Mouse (Mus musculus) c-Kit-positive CD71-positive TER-119-negative erythroid progenitor cells, embryonic 14.5 days (primary cell): Measurements from ENCODE around the gene Gm21964.
A peak's percentile ranks its signal among the peaks of the same experiment; 100 is the strongest.

ENCODE experiments used
- DNase-seq: peaks from one replicate; pipeline ENCODE4 v3.0.0-alpha.2; 2013; ENCODE audit warnings: low read depth

The Gm21964 gene

GRCm38 (mm10) chr8:110100907-110101306 is at the start of gene Gm21964:
Gene Gm21964 (plus strand): TSS chr8:110101207.
- DNase-seq: no peak

GRCm38 (mm10) chr8:110051208-110051607 is 49.8 kb upstream of the Gm21964 start:
- no peak for DNase-seq

- no peak for DNase-seq
Measured at GRCm38 (mm10) chr8:110058207-110058606, 42.8 kb upstream of the Gm21964 start.

- no peak for DNase-seq
Measured at GRCm38 (mm10) chr8:110064161-110064560, 36.8 kb upstream of the Gm21964 start.

GRCm38 (mm10) chr8:110064606-110065365 is 36.2 kb upstream of the Gm21964 start:
- DNase-seq: no peak

- DNase-seq: no peak
Measured at GRCm38 (mm10) chr8:110065676-110066075, 35.3 kb upstream of the Gm21964 start.

- no peak for DNase-seq
Measured at GRCm38 (mm10) chr8:110069706-110070105, 31.3 kb upstream of the Gm21964 start.

GRCm38 (mm10) chr8:110071600-110071999 is 29.4 kb upstream of the Gm21964 start:
- DNase-seq: peak; percentile 27

GRCm38 (mm10) chr8:110074496-110074895 is 26.5 kb upstream of the Gm21964 start:
- DNase-seq: no peak

GRCm38 (mm10) chr8:110079282-110080221 is 21.5 kb upstream of the Gm21964 start, which contains the start of gene Zfp612:
Gene Zfp612 (plus strand): TSS chr8:110079746.
- DNase-seq: no peak

- DNase-seq: no peak
Measured at GRCm38 (mm10) chr8:110082416-110083105, 18.4 kb upstream of the Gm21964 start.

- DNase-seq: no peak
Measured at GRCm38 (mm10) chr8:110091869-110092268, 9.1 kb upstream of the Gm21964 start.

GRCm38 (mm10) chr8:110101676-110102075 is 669 bp downstream of the Gm21964 start:
- DNase-seq: no peak

- no peak for DNase-seq
Measured at GRCm38 (mm10) chr8:110102653-110103052, 1.6 kb downstream of the Gm21964 start, which contains the start of gene Gm17720. Gene Gm17720 (minus strand): TSS chr8:110102753.

GRCm38 (mm10) chr8:110119715-110120114 is 18.7 kb downstream of the Gm21964 start:
- no peak for DNase-seq

- peak; percentile 42 for DNase-seq
Measured at GRCm38 (mm10) chr8:110130537-110130936, 29.5 kb downstream of the Gm21964 start.

- DNase-seq: no peak
Measured at GRCm38 (mm10) chr8:110134236-110134635, 33.2 kb downstream of the Gm21964 start.

GRCm38 (mm10) chr8:110135515-110135914 is 34.5 kb downstream of the Gm21964 start:
- DNase-seq: no peak

GRCm38 (mm10) chr8:110140156-110140555 is 39.1 kb downstream of the Gm21964 start:
- no peak for DNase-seq

- DNase-seq: no peak
Measured at GRCm38 (mm10) chr8:110140770-110141169, 39.8 kb downstream of the Gm21964 start.

GRCm38 (mm10) chr8:110145538-110145937 is 44.5 kb downstream of the Gm21964 start:
- DNase-seq: peak; percentile 32

GRCm38 (mm10) chr8:110152951-110153350 is 51.9 kb downstream of the Gm21964 start:
- no peak for DNase-seq
